Mouse (Mus musculus) megakaryocyte, embryonic 14.5 days (primary cell): ENCODE measurements around the gene Nlrp4f.

Experiments
- FLI1 ChIP-seq: IDR thresholded peaks from 2 replicates; pipeline ENCODE4 v1.6.1; 2012; ENCODE audit warnings: low read length, inconsistent platforms, mixed read lengths
- GATA1 ChIP-seq: IDR thresholded peaks from 3 replicates; pipeline ENCODE4 v1.6.1; 2012; ENCODE audit warnings: mixed read lengths, low read length, inconsistent platforms, borderline replicate concordance

GRCm38 (mm10) chr13:65175734-65176471 is 29.9 kb downstream of the Nlrp4f start:
- TF ChIP-seq GATA1: no peak
- TF ChIP-seq FLI1: no peak
